8 mouse cellular contexts compared by ENCODE assay signal in genomic region chrX:133686533-133687311, GRCm38 (mm10). TPM values are rescaled to one million over a fixed set of nuclear protein-coding genes. Genes with fewer than 3 reads are reported as not detected.
DNase-seq lines count a peak whose midpoint lies in the region; ATAC-seq lines count a peak whose summit lies in the region.

No protein-coding gene starts in this region.

- 27% methylated on average over 41 of the region's 55 CpGs for WGBS in embryonic facial prominence, embryonic 12.5 days
- 24% methylated on average over 37 of the region's 55 CpGs for WGBS in hindbrain, embryonic 16.5 days
- 20% methylated on average over 55 of the region's 55 CpGs for WGBS in neural tube, embryonic 11.5 days

- no peaks in the 10 kb centered on the region for H3K9me3 ChIP-seq in embryonic facial prominence, embryonic 12.5 days
- H3K9me3 ChIP-seq in hindbrain, embryonic 16.5 days (ENCODE audit: control insufficient read depth, low read length), result no peaks in the 10 kb centered on the region; the same call in 1 of the 2 replicates
- H3K9me3 ChIP-seq in neural tube, embryonic 11.5 days (ENCODE audit: control insufficient read depth, low read length), result no peaks in the 10 kb centered on the region

- H3K4me1 ChIP-seq in embryonic facial prominence, embryonic 12.5 days, result no peaks in the 10 kb centered on the region
- no peaks in the 10 kb centered on the region for H3K4me1 ChIP-seq in hindbrain, embryonic 16.5 days (ENCODE audit: control insufficient read depth, insufficient read depth, low read depth, low read length)
- H3K4me1 ChIP-seq in neural tube, embryonic 11.5 days (ENCODE audit: control insufficient read depth, insufficient read depth, low read length), result no peaks in the 10 kb centered on the region

- no peak overlapping the region for H3K27ac ChIP-seq in embryonic facial prominence, embryonic 12.5 days
- no peak overlapping the region; the same call in 1 of the 2 replicates for H3K27ac ChIP-seq in hindbrain, embryonic 16.5 days (ENCODE audit: low read depth, low read length)
- no peak overlapping the region for H3K27ac ChIP-seq in neural tube, embryonic 11.5 days (ENCODE audit: low read depth, low read length)

- peak overlapping the region; percentile 52 for H3K9ac ChIP-seq in embryonic facial prominence, embryonic 12.5 days
- peak overlapping the region; percentile 68 for H3K9ac ChIP-seq in hindbrain, embryonic 16.5 days (ENCODE audit: low read depth, low read length)
- peak overlapping the region; percentile 5; the same call in 1 of the 2 replicates for H3K9ac ChIP-seq in neural tube, embryonic 11.5 days (ENCODE audit: low read length)

- peaks cover 15% of the 10 kb centered on the region; the same call in 1 of the 2 replicates for H3K27me3 ChIP-seq in embryonic facial prominence, embryonic 12.5 days
- no peaks in the 10 kb centered on the region for H3K27me3 ChIP-seq in hindbrain, embryonic 16.5 days (replicated peaks; ENCODE audit: control insufficient read depth, insufficient read depth, low read length)
- H3K27me3 ChIP-seq in neural tube, embryonic 11.5 days (ENCODE audit: control insufficient read depth, insufficient read depth, low read length), result no peaks in the 10 kb centered on the region; the same call in 1 of the 2 replicates

- DNase-seq in layer of hippocampus, postnatal 36 days, result peak; percentile 7
- no peak for DNase-seq in layer of hippocampus, postnatal 14 days (ENCODE audit: low spot score in 2 of 2)
- DNase-seq in neural tube, embryonic 11.5 days (ENCODE audit: low spot score), result peak; percentile 29
- DNase-seq in frontal cortex, postnatal 10 days (ENCODE audit: low spot score in 2 of 2), result no peak
- DNase-seq in gastrocnemius, postnatal 25 days, result no peak

- H3K4me3 ChIP-seq in embryonic facial prominence, embryonic 12.5 days, result peak overlapping the region; percentile 49
- H3K4me3 ChIP-seq in hindbrain, embryonic 16.5 days (ENCODE audit: low read length), result peak overlapping the region; percentile 58
- H3K4me3 ChIP-seq in neural tube, embryonic 11.5 days (ENCODE audit: low read depth, low read length), result peak overlapping the region; percentile 52

- H3K36me3 ChIP-seq in embryonic facial prominence, embryonic 12.5 days, result no peaks in the 10 kb centered on the region
- no peaks in the 10 kb centered on the region for H3K36me3 ChIP-seq in hindbrain, embryonic 16.5 days (ENCODE audit: control insufficient read depth, insufficient read depth, low read length)
- H3K36me3 ChIP-seq in neural tube, embryonic 11.5 days (ENCODE audit: control insufficient read depth, insufficient read depth, low read length), result no peaks in the 10 kb centered on the region

- 0 out of 2 replicates have a peak, but pooled peaks have one; percentile 6 for ATAC-seq in embryonic facial prominence, embryonic 12.5 days (ENCODE audit: insufficient number of reproducible peaks, insufficient read depth, low FRiP score, low TSS enrichment)
- ATAC-seq in hindbrain, embryonic 16.5 days, result no peak
- no peak for ATAC-seq in neural tube, embryonic 11.5 days (ENCODE audit: insufficient read depth, low FRiP score, low TSS enrichment)
- ATAC-seq in frontal cortex, adult (ENCODE audit: low TSS enrichment), result no peak

- peak overlapping the region; percentile 65 for H3K4me2 ChIP-seq in embryonic facial prominence, embryonic 12.5 days (replicated peaks)
- peak overlapping the region; percentile 71 for H3K4me2 ChIP-seq in hindbrain, embryonic 16.5 days (ENCODE audit: low read length)
- H3K4me2 ChIP-seq in neural tube, embryonic 11.5 days (ENCODE audit: low read depth), result peak overlapping the region; percentile 71

RNA-seq across cellular contexts. Expression of gene Pcdh19, which starts 2.1 kb away (rescaled TPM):
- total RNA-seq in layer of hippocampus, postnatal 36 days (2021), result 10 to 100 TPM; 72.1 to 84.0 TPM
- 10 to 100 TPM; 63.4 to 65.0 TPM for total RNA-seq in layer of hippocampus, postnatal 14 days (2021)
- 8.4 and 9.2 TPM in 2 replicates for polyA plus RNA-seq in embryonic facial prominence, embryonic 12.5 days (2016; fragmentation: Nextera tagmentation; extraction: Ambion mirVana)
- 14.6 and 18.8 TPM in 2 replicates for polyA plus RNA-seq in hindbrain, embryonic 16.5 days (2015; fragmentation: Nextera tagmentation; extraction: Ambion mirVana)
- 3.4 and 4.0 TPM in 2 replicates for polyA plus RNA-seq in neural tube, embryonic 11.5 days (2014; fragmentation: Nextera tagmentation; extraction: Ambion mirVana)
- total RNA-seq in gastrocnemius, postnatal 25 days (2021), result 1 to 10 TPM; 3.3 to 5.9 TPM

Comparison
In these comparisons a context has a peak if more than half of its experiments do, and no peak if none do; other contexts are left out.
1. DNase-seq: peak in layer of hippocampus, postnatal 36 days (2 of 2) and neural tube, embryonic 11.5 days (single experiment); none in layer of hippocampus, postnatal 14 days (0 of 2), frontal cortex, postnatal 10 days (0 of 2) and gastrocnemius, postnatal 25 days (single experiment).
2. H3K9ac ChIP-seq: peak in every context shown above with its lines; median percentile 68 in hindbrain, embryonic 16.5 days; 52 in embryonic facial prominence, embryonic 12.5 days; 5 in neural tube, embryonic 11.5 days.
3. RNA of gene Pcdh19, which starts 2.1 kb away (total RNA-seq): 72.1 to 84.0 TPM in layer of hippocampus, postnatal 36 days and 63.4 to 65.0 TPM in layer of hippocampus, postnatal 14 days; 3.3 to 5.9 TPM in gastrocnemius, postnatal 25 days; every median in the first group is over 4 times any median in the second.
4. Peak in every context shown above with its lines, with median percentiles within 50 percentile points of each other: H3K4me2 ChIP-seq and H3K4me3 ChIP-seq.